Mouse (Mus musculus) macrophage (primary cell): Measurements from ENCODE around the gene Naip2. TPM values are rescaled to one million over a fixed set of nuclear protein-coding genes. Genes with fewer than 3 reads are reported as not detected.
A peak's percentile ranks its signal among the peaks of the same experiment; 100 is the strongest.

ENCODE experiments used
- H3K27ac ChIP-seq: fragments of 350-480 bp; formaldehyde crosslinking; 2 replicates; pipeline ENCODE4 v1.9.0; 2021
- H3K36me3 ChIP-seq: fragments of 350-480 bp; formaldehyde crosslinking; 2 replicates; pipeline ENCODE4 v1.9.0; 2021; ENCODE audit errors: inconsistent target
- H3K4me3 ChIP-seq: fragments of 350-480 bp; formaldehyde crosslinking; 2 replicates; pipeline ENCODE4 v1.9.0; 2021; ENCODE audit errors: inconsistent target
- H3K79me2 ChIP-seq: fragments of 350-480 bp; formaldehyde crosslinking; 2 replicates; pipeline ENCODE4 v1.9.0; 2021; ENCODE audit errors: inconsistent target
- WGBS: methylation state at CpG from one replicate; pipeline ENCODE4 v1.1.7; 2026; ENCODE audit warnings: inconsistent platforms; ENCODE audit not compliant: missing documents; 5-methylcytosine and 5-hydroxymethylcytosine counted together
- polyA plus RNA-seq: library from polyadenylated mRNA; stranded (reverse); fragments of 250-400 nt; gene quantifications from 3 replicates; pipeline ENCODE4 v1.2.4, GENCODE M21; 2018; ENCODE audit warnings: inconsistent platforms

Gene Naip2
- polyA plus RNA-seq, 1 experiment from 2014 or later, result 39.3 TPM

- Histone ChIP-seq H3K36me3 (peaks cover 13% of the 10 kb centered on the region; the same call in 1 of the 2 replicates), H3K27ac (0 out of 2 replicates have a peak overlapping the region, but pooled peaks have one; percentile 4), H3K79me2 (peaks cover 19% of the 10 kb centered on the region; the same call in 1 of the 2 replicates), H3K4me3 (no peak overlapping the region)
- WGBS, result 71% methylated on average over 3 of the region's 3 CpGs
Observed at GRCm38 (mm10) chr13:100156624-100157023, 45.3 kb downstream of the Naip2 start.

- WGBS, result 0% methylated on average over 1 of the region's 1 CpGs
- Histone ChIP-seq H3K36me3 (peaks cover 27% of the 10 kb centered on the region), H3K27ac (peak overlapping the region; percentile 64)
Observed at GRCm38 (mm10) chr13:100152659-100153058, 49.2 kb downstream of the Naip2 start.

GRCm38 (mm10) chr13:100141646-100142314, 60.1 kb downstream of the Naip2 start:
- H3K4me3 ChIP-seq, result no peak overlapping the region
- WGBS, result 65% methylated on average over 8 of the region's 8 CpGs

More at GRCm38 (mm10) chr13:100152659-100153058, 49.2 kb downstream of the Naip2 start:
- Histone ChIP-seq H3K4me3 (no peak overlapping the region), H3K79me2 (peaks cover 14% of the 10 kb centered on the region; the same call in 1 of the 2 replicates)

GRCm38 (mm10) chr13:100125258-100125643, 76.6 kb downstream of the Naip2 start:
- H3K36me3 ChIP-seq, result peaks cover 21% of the 10 kb centered on the region
- peak overlapping the region; percentile 3; the same call in 1 of the 2 replicates for H3K27ac ChIP-seq
- 4% methylated on average over 10 of the region's 10 CpGs for WGBS
- H3K79me2 ChIP-seq, result peaks cover 17% of the 10 kb centered on the region
- peak overlapping the region; percentile 91 for H3K4me3 ChIP-seq

More at GRCm38 (mm10) chr13:100141646-100142314, 60.1 kb downstream of the Naip2 start:
- Histone ChIP-seq H3K79me2 (no peaks in the 10 kb centered on the region), H3K27ac (no peak overlapping the region), H3K36me3 (peaks cover 50% of the 10 kb centered on the region)

GRCm38 (mm10) chr13:100124423-100125257, 77.3 kb downstream of the Naip2 start, which contains the start of gene Smn1:
TSS of gene Smn1 (plus strand) at chr13:100124852.
- peak within 1 kb of the TSS; percentile 3; the same call in 1 of the 2 replicates for H3K27ac ChIP-seq
- peak within 1 kb of the TSS; percentile 91 for H3K4me3 ChIP-seq
- peaks cover 21% of the 10 kb centered on the region for H3K36me3 ChIP-seq
- 4% methylated on average over 42 of the region's 42 CpGs for WGBS
- H3K79me2 ChIP-seq, result peaks cover 17% of the 10 kb centered on the region

- Histone ChIP-seq H3K79me2 (peaks cover 17% of the 10 kb centered on the region), H3K36me3 (peaks cover 16% of the 10 kb centered on the region), H3K4me3 (peak overlapping the region; percentile 91), H3K27ac (no peak overlapping the region)
- WGBS, result 93% methylated on average over 3 of the region's 3 CpGs
Observed at GRCm38 (mm10) chr13:100123970-100124369, 77.9 kb downstream of the Naip2 start.

- WGBS, result 55% methylated on average over 5 of the region's 5 CpGs
- Histone ChIP-seq H3K4me3 (no peak overlapping the region), H3K27ac (no peak overlapping the region), H3K79me2 (no peaks in the 10 kb centered on the region), H3K36me3 (no peaks in the 10 kb centered on the region)
Observed at GRCm38 (mm10) chr13:100112218-100112972, 89.5 kb downstream of the Naip2 start.

- Histone ChIP-seq H3K36me3 (no peaks in the 10 kb centered on the region), H3K79me2 (peaks cover 8% of the 10 kb centered on the region), H3K4me3 (peak within 1 kb of the TSS; percentile 48), H3K27ac (no peak within 1 kb of the TSS)
- WGBS, result under 1% methylated on average over 72 of the region's 76 CpGs
Observed at GRCm38 (mm10) chr13:100107652-100108472, 94.0 kb downstream of the Naip2 start, which contains the start of gene Serf1. TSS of gene Serf1 (plus strand) at chr13:100108012.

GRCm38 (mm10) chr13:100103748-100104254, 98.1 kb downstream of the Naip2 start, which contains the start of gene Bdp1:
TSS of gene Bdp1 (minus strand) at chr13:100104070.
- WGBS, result 0% methylated on average over 44 of the region's 44 CpGs
- Histone ChIP-seq H3K36me3 (no peaks in the 10 kb centered on the region), H3K79me2 (peaks cover 48% of the 10 kb centered on the region), H3K4me3 (peak within 1 kb of the TSS; percentile 84), H3K27ac (peak within 1 kb of the TSS; percentile 31; the same call in 1 of the 2 replicates)

- Histone ChIP-seq H3K4me3 (peak overlapping the region; percentile 84), H3K27ac (peak overlapping the region; percentile 31; the same call in 1 of the 2 replicates), H3K79me2 (peaks cover 49% of the 10 kb centered on the region), H3K36me3 (peaks cover 5% of the 10 kb centered on the region)
- 2% methylated on average over 15 of the region's 15 CpGs for WGBS
Observed at GRCm38 (mm10) chr13:100103052-100103658, 98.7 kb downstream of the Naip2 start.

- peaks cover 49% of the 10 kb centered on the region for H3K79me2 ChIP-seq
- peaks cover 41% of the 10 kb centered on the region for H3K36me3 ChIP-seq
Observed at GRCm38 (mm10) chr13:100098808-100099207, 103.1 kb downstream of the Naip2 start.

More at GRCm38 (mm10) chr13:100098808-100099207, 103.1 kb downstream of the Naip2 start:
- no peak overlapping the region for H3K4me3 ChIP-seq
- WGBS, result 47% methylated on average over 6 of the region's 6 CpGs
- no peak overlapping the region for H3K27ac ChIP-seq
